Mouse (Mus musculus) liver, embryonic 14.5 days (tissue): ENCODE data around the gene Nt5c3b. TPM values are rescaled to one million over a fixed set of nuclear protein-coding genes. Genes with fewer than 3 reads are reported as not detected.

Experiments used
- ATAC-seq: fragments of 200-750 bp; cut with Nextera tagmentation; 2 replicates; pipeline ENCODE4 v1.8.0; 2017; ENCODE audit warnings: moderate number of reproducible peaks, mild to moderate bottlenecking, moderate library complexity; ENCODE audit not compliant: insufficient read depth
- DNase-seq, 3 experiments: peaks; one replicate each; pipeline ENCODE4 v3.0.0-alpha.2; 2012 to 2013; ENCODE audit warnings: low read depth in 3 of 3, low spot score in 3 of 3
- H3K27ac ChIP-seq: fragments of 300-500 bp; sonication (generic); 2 replicates; pipeline ENCODE4 v1.5.1; 2014; ENCODE audit warnings: moderate library complexity, mild to moderate bottlenecking, control low read depth, inconsistent platforms
- H3K27me3 ChIP-seq: fragments of 300-500 bp; sonication (generic); 2 replicates; pipeline ENCODE4 v1.6.1; 2014; ENCODE audit warnings: mild to moderate bottlenecking, low read length, moderate library complexity; ENCODE audit not compliant: control insufficient read depth, insufficient read depth
- H3K36me3 ChIP-seq: fragments of 300-500 bp; sonication (generic); replicated peaks from 2 replicates; pipeline ENCODE4 v1.6.1; 2014; ENCODE audit warnings: low read depth; ENCODE audit not compliant: control insufficient read depth, insufficient read depth
- H3K4me1 ChIP-seq, 2 experiments: fragments of 200-500 bp in 1 of 2; fragments of 300-500 bp in 1 of 2; sonication (generic) in 1 of 2; replicated peaks; 2 replicates each; pipeline ENCODE4 v1.6.1; 2012 to 2014; ENCODE audit warnings: antibody characterized with exemption in 1 of 2, inconsistent platforms in 1 of 2, low read length in 1 of 2; ENCODE audit not compliant: control insufficient read depth in 2 of 2, insufficient read depth in 2 of 2
- H3K4me2 ChIP-seq: fragments of 300-500 bp; sonication (generic); 2 replicates; pipeline ENCODE4 v1.6.1; 2014; ENCODE audit warnings: low read depth, mild to moderate bottlenecking, control low read depth, moderate library complexity
- H3K4me3 ChIP-seq, 2 experiments: fragments of 200-500 bp in 1 of 2; fragments of 300-500 bp in 1 of 2; sonication (generic) in 1 of 2; 2 replicates each; pipeline ENCODE4 v1.5.1; 2012 to 2014; ENCODE audit warnings: low read depth in 2 of 2, low read length in 2 of 2, mild to moderate bottlenecking in 2 of 2, control low read depth in 1 of 2, inconsistent platforms in 1 of 2, moderate library complexity in 1 of 2; ENCODE audit not compliant: insufficient read depth in 1 of 2
- H3K9ac ChIP-seq: fragments of 300-500 bp; sonication (generic); replicated peaks from 2 replicates; pipeline ENCODE4 v1.6.1; 2014; ENCODE audit warnings: mild to moderate bottlenecking, control low read depth, moderate library complexity
- H3K9me3 ChIP-seq: fragments of 300-500 bp; sonication (generic); 2 replicates; pipeline ENCODE4 v1.6.1; 2016; ENCODE audit warnings: low read length, mixed read lengths; ENCODE audit not compliant: control insufficient read depth
- CTCF ChIP-seq: IDR thresholded peaks from 2 replicates; pipeline ENCODE4 v1.5.1; 2016; ENCODE audit warnings: antibody characterized with exemption, low read depth, control low read depth
- EP300 ChIP-seq: IDR thresholded peaks from 2 replicates; pipeline ENCODE4 v1.6.1; 2016; ENCODE audit warnings: antibody characterized with exemption, low read depth
- WGBS: fragments of 180-500 bp; shearing (Covaris S2); extraction: QIAGEN DNeasy Blood & Tissue Kit; methylation state at CpG from one replicate; pipeline ENCODE4 v1.1.7; 2014; ENCODE audit not compliant: insufficient replicate concordance; 5-methylcytosine and 5-hydroxymethylcytosine counted together
- microRNA-seq: library from miRNA; unstranded; fragments of <30 nt; microRNA quantifications from one replicate; pipeline ENCODE4, GENCODE M21; 2016
- polyA plus RNA-seq, 2 experiments: library from polyadenylated mRNA; depleted of rRNA in 1 of 2; stranded (reverse) in 1 of 2; unstranded in 1 of 2; fragments of >200 nt; fragmentation: Nextera tagmentation in 1 of 2; extraction: Ambion mirVana in 1 of 2; gene quantifications; 2 replicates each; pipeline versions ENCODE4 v1.2.1 to v1.2.3; 2012 to 2014

Gene Nt5c3b
- polyA plus RNA-seq, 2 experiments, result 13.0 to 15.5 TPM

DNA sequence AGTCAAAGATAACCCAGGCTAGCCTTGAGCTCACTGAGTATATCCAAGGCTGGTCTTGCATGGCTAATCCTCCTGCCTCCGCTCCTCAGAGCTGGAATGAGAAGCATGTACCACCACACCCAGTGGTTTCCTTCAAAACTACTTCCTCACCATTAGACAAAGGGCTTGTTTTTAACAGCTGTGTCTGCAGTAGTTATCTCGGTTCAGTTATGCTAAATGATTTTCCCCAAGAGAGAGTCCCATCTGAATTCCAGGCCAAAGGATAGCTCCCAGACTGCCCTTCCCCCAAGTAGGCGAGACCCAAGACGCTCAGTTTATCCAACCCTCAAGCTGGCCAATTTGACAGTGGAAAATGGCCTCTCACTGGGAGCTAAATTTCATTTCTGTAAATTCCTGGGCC lies 65.6 kb downstream of the Nt5c3b start:
- 57% methylated on average over 4 of the region's 4 CpGs for WGBS
- H3K27ac ChIP-seq, result no peak overlapping the region
- DNase-seq (no peak), ATAC-seq (no peak)
- no peaks in the 10 kb centered on the region for H3K27me3 ChIP-seq
- H3K36me3 ChIP-seq, result no peaks in the 10 kb centered on the region
- no peak overlapping the region for H3K4me2 ChIP-seq
- no peak overlapping the region for H3K4me3 ChIP-seq
- H3K9ac ChIP-seq, result no peak overlapping the region
- H3K4me1 ChIP-seq, result no peaks in the 10 kb centered on the region
- TF ChIP-seq EP300 (no peak), CTCF (no peak)
- no peaks in the 10 kb centered on the region for H3K9me3 ChIP-seq

DNA sequence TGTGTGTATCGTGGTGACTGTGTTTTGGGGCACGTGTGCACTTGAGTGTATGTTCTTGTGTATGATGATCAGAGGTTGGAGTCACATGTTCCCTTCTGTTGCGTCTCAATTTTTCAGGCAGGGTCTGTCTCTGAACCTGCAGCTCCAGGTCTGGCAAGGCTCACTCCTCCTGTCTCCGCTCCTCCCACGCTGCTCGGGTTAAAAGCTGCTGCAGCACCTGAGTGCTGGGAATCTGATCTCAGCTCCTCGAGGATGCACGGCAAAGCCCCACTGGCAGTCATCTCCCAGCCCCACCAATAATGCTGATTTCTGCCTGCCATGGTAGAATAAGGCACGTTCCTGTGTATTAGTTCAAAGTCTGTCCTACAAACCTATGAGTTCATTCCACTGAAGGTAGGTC lies 66.5 kb downstream of the Nt5c3b start:
- Histone ChIP-seq H3K4me3 (no peak overlapping the region), H3K36me3 (no peaks in the 10 kb centered on the region), H3K4me1 (no peaks in the 10 kb centered on the region), H3K4me2 (no peak overlapping the region), H3K9ac (no peak overlapping the region), H3K9me3 (no peaks in the 10 kb centered on the region), H3K27ac (no peak overlapping the region), H3K27me3 (no peaks in the 10 kb centered on the region)
- TF ChIP-seq EP300, result no peak
- TF ChIP-seq CTCF, result no peak
- no peak for DNase-seq
- WGBS, result 65% methylated on average over 9 of the region's 9 CpGs
- no peak for ATAC-seq

Small RNA genes within 50 kb of the gene (microRNA-seq; reads per million reads assigned to microRNA genes)
- not detected for gene Gm27374
- gene Mir7116, result 1.7 reads per million

Other genes with a start within 250 kb of the Nt5c3b start
- not detected in 2 replicates for gene Krt9, start 248.6 kb downstream of the Nt5c3b start, polyA plus RNA-seq (2012; rRNA removed)
- gene Krt9, start 248.6 kb downstream of the Nt5c3b start, polyA plus RNA-seq (2014; fragmentation: Nextera tagmentation; extraction: Ambion mirVana), result not detected in 2 replicates
- gene Krt14, start 234.3 kb downstream of the Nt5c3b start, polyA plus RNA-seq (2012; rRNA removed), result 0.40 and 0.42 TPM in 2 replicates
- gene Krt14, start 234.3 kb downstream of the Nt5c3b start, polyA plus RNA-seq (2014; fragmentation: Nextera tagmentation; extraction: Ambion mirVana), result 0.13 and 0.25 TPM in 2 replicates
- not detected in 2 replicates for gene Krt16, start 192.9 kb downstream of the Nt5c3b start, polyA plus RNA-seq (2012; rRNA removed)
- gene Krt16, start 192.9 kb downstream of the Nt5c3b start, polyA plus RNA-seq (2014; fragmentation: Nextera tagmentation; extraction: Ambion mirVana), result not detected in 2 replicates
- 0.11 and 0.15 TPM in 2 replicates for gene Krt17, start 180.8 kb downstream of the Nt5c3b start, polyA plus RNA-seq (2012; rRNA removed)
- 0.18 and 0.20 TPM in 2 replicates for gene Krt17, start 180.8 kb downstream of the Nt5c3b start, polyA plus RNA-seq (2014; fragmentation: Nextera tagmentation; extraction: Ambion mirVana)
- gene Krt42, start 171.9 kb downstream of the Nt5c3b start, polyA plus RNA-seq (2012; rRNA removed), result not detected in 2 replicates
- gene Krt42, start 171.9 kb downstream of the Nt5c3b start, polyA plus RNA-seq (2014; fragmentation: Nextera tagmentation; extraction: Ambion mirVana), result not detected in 2 replicates
- gene Eif1, start 121.9 kb downstream of the Nt5c3b start, polyA plus RNA-seq (2012; rRNA removed), result 96.0 and 191 TPM in 2 replicates
- 1,798 and 1,809 TPM in 2 replicates for gene Eif1, start 121.9 kb downstream of the Nt5c3b start, polyA plus RNA-seq (2014; fragmentation: Nextera tagmentation; extraction: Ambion mirVana)
- not detected in 2 replicates for gene Gast, start 107.4 kb downstream of the Nt5c3b start, polyA plus RNA-seq (2012; rRNA removed)
- not detected in 2 replicates for gene Gast, start 107.4 kb downstream of the Nt5c3b start, polyA plus RNA-seq (2014; fragmentation: Nextera tagmentation; extraction: Ambion mirVana)
- gene Hap1, start 85.7 kb downstream of the Nt5c3b start, polyA plus RNA-seq (2012; rRNA removed), result 0.23 and 0.51 TPM in 2 replicates
- gene Hap1, start 85.7 kb downstream of the Nt5c3b start, polyA plus RNA-seq (2014; fragmentation: Nextera tagmentation; extraction: Ambion mirVana), result 0.06 and 0.38 TPM in 2 replicates
- 8.5 and 10.5 TPM in 2 replicates for gene Jup, start 44.0 kb downstream of the Nt5c3b start, polyA plus RNA-seq (2012; rRNA removed)
- 8.6 and 9.6 TPM in 2 replicates for gene Jup, start 44.0 kb downstream of the Nt5c3b start, polyA plus RNA-seq (2014; fragmentation: Nextera tagmentation; extraction: Ambion mirVana)
- gene P3h4, start 27.0 kb downstream of the Nt5c3b start, polyA plus RNA-seq (2012; rRNA removed), result 2.5 and 2.8 TPM in 2 replicates
- 2.8 and 3.9 TPM in 2 replicates for gene P3h4, start 27.0 kb downstream of the Nt5c3b start, polyA plus RNA-seq (2014; fragmentation: Nextera tagmentation; extraction: Ambion mirVana)
- gene Fkbp10, start 26.1 kb downstream of the Nt5c3b start, polyA plus RNA-seq (2012; rRNA removed), result 4.4 and 5.3 TPM in 2 replicates
- 5.0 and 6.3 TPM in 2 replicates for gene Fkbp10, start 26.1 kb downstream of the Nt5c3b start, polyA plus RNA-seq (2014; fragmentation: Nextera tagmentation; extraction: Ambion mirVana)
- gene Klhl10, start 109 bp upstream of the Nt5c3b start, polyA plus RNA-seq (2012; rRNA removed), result 0.08 and 0.16 TPM in 2 replicates
- gene Klhl10, start 109 bp upstream of the Nt5c3b start, polyA plus RNA-seq (2014; fragmentation: Nextera tagmentation; extraction: Ambion mirVana), result 0.11 and 0.15 TPM in 2 replicates
- 0.90 and 1.2 TPM in 2 replicates for gene Klhl11, start 30.9 kb upstream of the Nt5c3b start, polyA plus RNA-seq (2012; rRNA removed)
- 1.8 and 2.2 TPM in 2 replicates for gene Klhl11, start 30.9 kb upstream of the Nt5c3b start, polyA plus RNA-seq (2014; fragmentation: Nextera tagmentation; extraction: Ambion mirVana)
- 35.5 and 45.9 TPM in 2 replicates for gene Acly, start 86.2 kb upstream of the Nt5c3b start, polyA plus RNA-seq (2012; rRNA removed)
- gene Acly, start 86.2 kb upstream of the Nt5c3b start, polyA plus RNA-seq (2014; fragmentation: Nextera tagmentation; extraction: Ambion mirVana), result 68.2 and 76.7 TPM in 2 replicates
- 0.01 and 0.03 TPM in 2 replicates for gene Ttc25, start 103.8 kb upstream of the Nt5c3b start, polyA plus RNA-seq (2012; rRNA removed)
- 0.13 and 0.19 TPM in 2 replicates for gene Ttc25, start 103.8 kb upstream of the Nt5c3b start, polyA plus RNA-seq (2014; fragmentation: Nextera tagmentation; extraction: Ambion mirVana)
- gene Cnp, start 133.1 kb upstream of the Nt5c3b start, polyA plus RNA-seq (2012; rRNA removed), result 5.2 and 6.3 TPM in 2 replicates
- 10.0 and 12.0 TPM in 2 replicates for gene Cnp, start 133.1 kb upstream of the Nt5c3b start, polyA plus RNA-seq (2014; fragmentation: Nextera tagmentation; extraction: Ambion mirVana)
- 15.0 and 15.5 TPM in 2 replicates for gene Nkiras2, start 177.4 kb upstream of the Nt5c3b start, polyA plus RNA-seq (2012; rRNA removed)
- 16.8 and 17.0 TPM in 2 replicates for gene Nkiras2, start 177.4 kb upstream of the Nt5c3b start, polyA plus RNA-seq (2014; fragmentation: Nextera tagmentation; extraction: Ambion mirVana)
- gene Dnajc7, start 178.4 kb upstream of the Nt5c3b start, polyA plus RNA-seq (2012; rRNA removed), result 40.6 and 61.7 TPM in 2 replicates
- 13.4 and 15.1 TPM in 2 replicates for gene Dnajc7, start 178.4 kb upstream of the Nt5c3b start, polyA plus RNA-seq (2014; fragmentation: Nextera tagmentation; extraction: Ambion mirVana)